Mouse (Mus musculus): Measurements from ENCODE around the gene Olfr58. TPM values are rescaled to one million over a fixed set of nuclear protein-coding genes. Genes with fewer than 3 reads are reported as not detected.
"Not testable (repeated sequence)": the region's sequence is repeated elsewhere in the genome, so short reads cannot be mapped to it uniquely, and the experiment has no call there.

Gene Olfr58
- polyA plus RNA-seq (2016; fragmentation: Nextera tagmentation; extraction: Ambion mirVana): not detected in 2 replicates

DNA sequence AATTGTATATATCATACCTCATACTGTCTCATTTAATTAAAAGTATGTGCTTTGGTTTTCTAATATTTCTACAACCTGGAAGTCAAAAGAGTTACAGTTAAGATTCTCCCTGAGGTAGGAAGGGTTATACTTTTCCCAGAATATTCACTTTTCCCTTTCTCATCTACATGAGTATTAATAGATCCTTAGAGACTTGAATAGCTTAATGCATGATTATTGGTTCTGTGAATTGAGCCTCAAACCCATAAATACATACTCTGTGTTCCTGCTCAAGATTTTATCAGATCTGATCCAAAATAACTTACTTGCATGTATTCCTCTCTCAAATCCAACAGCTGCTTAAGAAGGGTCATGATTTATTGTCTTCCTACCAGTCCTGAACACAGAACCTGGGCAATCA is at the start of gene Olfr58:
Gene Olfr58 (plus strand): TSS at position 301 of the 400 bp plus-strand sequence.
- H3K4me1 ChIP-seq: no peaks in the 10 kb centered on the region
- ATAC-seq (ENCODE audit: low FRiP score, low read depth): no peak
- no peak within 1 kb of the TSS for H3K27ac ChIP-seq (replicated peaks)
- no peaks in the 10 kb centered on the region for H3K27me3 ChIP-seq
- H3K36me3 ChIP-seq: no peaks in the 10 kb centered on the region
- H3K4me3 ChIP-seq: no peak within 1 kb of the TSS
- H3K9ac ChIP-seq (replicated peaks): no peak within 1 kb of the TSS
- no peak within 1 kb of the TSS for H3K4me2 ChIP-seq (replicated peaks)
- H3K9me3 ChIP-seq: peaks cover 6% of the 10 kb centered on the region; the same call in 1 of the 2 replicates

DNA sequence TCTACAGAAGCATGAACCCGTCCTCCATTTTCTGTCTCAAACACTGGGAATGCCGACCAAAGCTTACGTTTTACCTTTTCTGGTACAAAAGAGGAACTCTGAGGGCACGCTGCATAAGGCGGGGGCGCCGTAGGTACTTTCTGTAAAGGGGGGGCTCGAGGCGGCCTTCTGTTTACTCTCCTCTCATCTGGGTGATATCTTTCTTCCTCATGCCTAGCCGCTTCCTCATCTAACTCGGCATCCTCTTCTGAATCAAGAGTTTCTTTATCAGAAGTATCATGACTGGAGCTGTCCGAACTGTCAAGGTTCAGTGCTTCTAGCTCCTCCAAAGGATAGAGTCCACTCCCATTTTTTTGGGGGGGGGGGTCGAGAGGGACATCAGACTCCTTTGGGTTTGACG is 10.9 kb upstream of the Olfr58 start:
- H3K4me1 ChIP-seq: no peaks in the 10 kb centered on the region
- H3K9me3 ChIP-seq: peaks cover 40% of the 10 kb centered on the region; the same call in 1 of the 2 replicates
- no peak overlapping the region for H3K27ac ChIP-seq (replicated peaks)
- ATAC-seq (ENCODE audit: low FRiP score, low read depth): no peak
- no peaks in the 10 kb centered on the region for H3K36me3 ChIP-seq
- no peak overlapping the region for H3K4me2 ChIP-seq (replicated peaks)
- H3K4me3 ChIP-seq: no peak overlapping the region
- H3K9ac ChIP-seq (replicated peaks): no peak overlapping the region
- WGBS: 86% methylated on average over 14 of the region's 14 CpGs
- H3K27me3 ChIP-seq: no peaks in the 10 kb centered on the region

GRCm38 (mm10) chr9:19769701-19770100 is 10.4 kb upstream of the Olfr58 start:
- no peak overlapping the region for H3K27ac ChIP-seq (replicated peaks)
- H3K9ac ChIP-seq (replicated peaks): no peak overlapping the region
- no peak for ATAC-seq (ENCODE audit: low FRiP score, low read depth)
- no peak overlapping the region for H3K4me2 ChIP-seq (replicated peaks)
- H3K4me1 ChIP-seq: no peaks in the 10 kb centered on the region
- H3K27me3 ChIP-seq: no peaks in the 10 kb centered on the region
- no peak overlapping the region for H3K4me3 ChIP-seq
- 91% methylated on average over 14 of the region's 14 CpGs for WGBS
- H3K36me3 ChIP-seq: no peaks in the 10 kb centered on the region
- peaks cover 36% of the 10 kb centered on the region; the same call in 1 of the 2 replicates for H3K9me3 ChIP-seq

DNA sequence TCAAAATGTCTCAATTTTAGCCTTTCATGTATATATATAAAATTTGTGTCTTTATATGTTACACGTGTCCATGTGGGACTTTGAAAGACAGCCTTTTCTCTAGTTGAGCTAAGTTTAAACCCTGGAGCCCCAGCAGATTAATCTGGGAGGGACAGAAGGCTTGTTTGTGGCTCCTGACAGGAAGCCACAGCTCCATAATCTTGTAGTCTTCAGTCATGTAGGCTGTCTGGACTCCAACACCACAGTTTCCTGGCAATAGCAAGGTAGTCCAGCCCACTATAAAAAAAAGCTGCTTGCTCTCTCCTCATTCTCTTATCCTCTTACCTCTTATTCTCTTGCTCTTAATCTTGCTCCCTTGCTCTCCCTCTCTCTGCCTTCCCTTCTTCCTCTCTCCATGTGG is 22.9 kb downstream of the Olfr58 start:
- Histone ChIP-seq H3K36me3 (no peaks in the 10 kb centered on the region), H3K27ac (replicated peaks) (no peak overlapping the region), H3K9me3 (peaks cover 12% of the 10 kb centered on the region; the same call in 1 of the 2 replicates), H3K4me3 (no peak overlapping the region), H3K27me3 (no peaks in the 10 kb centered on the region), H3K4me1 (no peaks in the 10 kb centered on the region), H3K9ac (replicated peaks) (no peak overlapping the region), H3K4me2 (replicated peaks) (no peak overlapping the region)
- no peak for ATAC-seq (ENCODE audit: low FRiP score, low read depth)
- WGBS: 84% methylated on average over 1 of the region's 1 CpGs

- H3K4me3 ChIP-seq; H3K36me3 ChIP-seq; H3K9me3 ChIP-seq; H3K27ac ChIP-seq (replicated peaks); H3K4me2 ChIP-seq (replicated peaks); H3K4me1 ChIP-seq; H3K9ac ChIP-seq (replicated peaks); ATAC-seq (ENCODE audit: low FRiP score, low read depth); H3K27me3 ChIP-seq: not testable (repeated sequence)
- WGBS: 64% methylated on average over 1 of the region's 1 CpGs
Observed at GRCm38 (mm10) chr9:19804606-19805005, 24.5 kb downstream of the Olfr58 start, which contains the start of gene Olfr859. Gene Olfr859, plus strand, starts transcription at chr9:19804906.

Other genes starting within 250 kb of the Olfr58 start
- gene Olfr853, start 239.2 kb upstream of the Olfr58 start, polyA plus RNA-seq (2016; fragmentation: Nextera tagmentation; extraction: Ambion mirVana): not detected in 2 replicates
- not detected in 2 replicates for gene Olfr854, start 212.9 kb upstream of the Olfr58 start, polyA plus RNA-seq (2016; fragmentation: Nextera tagmentation; extraction: Ambion mirVana)
- gene Olfr855, start 197.7 kb upstream of the Olfr58 start, polyA plus RNA-seq (2016; fragmentation: Nextera tagmentation; extraction: Ambion mirVana): not detected in 2 replicates
- gene Zfp317, start 158.2 kb upstream of the Olfr58 start, polyA plus RNA-seq (2016; fragmentation: Nextera tagmentation; extraction: Ambion mirVana): 45.9 and 47.4 TPM in 2 replicates
- gene Olfr857, start 70.8 kb upstream of the Olfr58 start, polyA plus RNA-seq (2016; fragmentation: Nextera tagmentation; extraction: Ambion mirVana): not detected in 2 replicates
- not detected in 2 replicates for gene Olfr859, start 24.6 kb downstream of the Olfr58 start, polyA plus RNA-seq (2016; fragmentation: Nextera tagmentation; extraction: Ambion mirVana)
- not detected in 2 replicates for gene Olfr860, start 69.5 kb downstream of the Olfr58 start, polyA plus RNA-seq (2016; fragmentation: Nextera tagmentation; extraction: Ambion mirVana)
- not detected in 2 replicates for gene Olfr862, start 107.7 kb downstream of the Olfr58 start, polyA plus RNA-seq (2016; fragmentation: Nextera tagmentation; extraction: Ambion mirVana)
- gene Olfr77, start 136.6 kb downstream of the Olfr58 start, polyA plus RNA-seq (2016; fragmentation: Nextera tagmentation; extraction: Ambion mirVana): 0.23 and 0.24 TPM in 2 replicates
- gene Olfr866, start 247.8 kb downstream of the Olfr58 start, polyA plus RNA-seq (2016; fragmentation: Nextera tagmentation; extraction: Ambion mirVana): not detected in 2 replicates